Mouse (Mus musculus) embryonic facial prominence, embryonic 10.5 days (tissue): ENCODE results near the gene Fam193b. TPM values are rescaled to one million over a fixed set of nuclear protein-coding genes. Genes with fewer than 3 reads are reported as not detected.

Source experiments
- DNase-seq: peaks from one replicate; pipeline ENCODE4 v3.0.0-alpha.2; 2017; ENCODE audit warnings: low spot score
- H3K27ac ChIP-seq: fragments of 300-500 bp; sonication (generic); replicated peaks from 2 replicates; pipeline ENCODE4 v1.5.1; 2016; ENCODE audit warnings: mild to moderate bottlenecking
- H3K27me3 ChIP-seq: fragments of 300-500 bp; sonication (generic); replicated peaks from 2 replicates; pipeline ENCODE4 v1.6.1; 2016; ENCODE audit warnings: low read depth, mild to moderate bottlenecking; ENCODE audit not compliant: poor library complexity, severe bottlenecking
- H3K36me3 ChIP-seq: fragments of 300-500 bp; sonication (generic); replicated peaks from 2 replicates; pipeline ENCODE4 v1.6.1; 2016; ENCODE audit warnings: mild to moderate bottlenecking, moderate library complexity
- H3K4me1 ChIP-seq: fragments of 300-500 bp; sonication (generic); 2 replicates; pipeline ENCODE4 v1.6.1; 2016
- H3K4me3 ChIP-seq: fragments of 300-500 bp; sonication (generic); 2 replicates; pipeline ENCODE4 v1.5.1; 2016; ENCODE audit warnings: mild to moderate bottlenecking, moderate library complexity
- H3K9me3 ChIP-seq: fragments of 300-500 bp; sonication (generic); 2 replicates; pipeline ENCODE4 v1.6.1; 2016; ENCODE audit warnings: mild to moderate bottlenecking
- WGBS: fragments of 180-500 bp; shearing (Covaris S2); methylation state at CpG from one replicate; pipeline ENCODE4 v1.1.7; 2016; 5-methylcytosine and 5-hydroxymethylcytosine counted together
- microRNA-seq: library from miRNA; unstranded; fragments of <30 nt; microRNA quantifications from one replicate; pipeline ENCODE4, GENCODE M21; 2017
- polyA plus RNA-seq: library from polyadenylated mRNA; unstranded; fragments of >200 nt; fragmentation: Nextera tagmentation; extraction: Ambion mirVana; gene quantifications from 2 replicates; pipeline ENCODE4 v1.2.1, GENCODE M21; 2016

Fam193b gene
- polyA plus RNA-seq, 1 experiment from 2014 or later = 62.7 TPM

- H3K9me3 ChIP-seq = no peaks in the 10 kb centered on the region
- H3K36me3 ChIP-seq = peaks cover 98% of the 10 kb centered on the region
- H3K27me3 ChIP-seq = no peaks in the 10 kb centered on the region
- no peak for DNase-seq
- H3K4me3 ChIP-seq = no peak overlapping the region
- H3K4me1 ChIP-seq = 0 out of 2 replicates have a peak, but pooled peaks cover 6% of the 10 kb centered on the region
- WGBS = 92% methylated on average over 8 of the region's 8 CpGs
- no peak overlapping the region for H3K27ac ChIP-seq
Observed at GRCm38 (mm10) chr13:55502405-55502804, 68.5 kb downstream of the Fam193b start.

- DNase-seq = no peak
- Histone ChIP-seq H3K27me3 (no peaks in the 10 kb centered on the region), H3K36me3 (peaks cover 88% of the 10 kb centered on the region), H3K4me1 (peaks cover 18% of the 10 kb centered on the region), H3K4me3 (no peak overlapping the region), H3K9me3 (no peaks in the 10 kb centered on the region), H3K27ac (no peak overlapping the region)
- 80% methylated on average over 10 of the region's 10 CpGs for WGBS
Observed at GRCm38 (mm10) chr13:55500575-55500974, 70.3 kb downstream of the Fam193b start.

DNA sequence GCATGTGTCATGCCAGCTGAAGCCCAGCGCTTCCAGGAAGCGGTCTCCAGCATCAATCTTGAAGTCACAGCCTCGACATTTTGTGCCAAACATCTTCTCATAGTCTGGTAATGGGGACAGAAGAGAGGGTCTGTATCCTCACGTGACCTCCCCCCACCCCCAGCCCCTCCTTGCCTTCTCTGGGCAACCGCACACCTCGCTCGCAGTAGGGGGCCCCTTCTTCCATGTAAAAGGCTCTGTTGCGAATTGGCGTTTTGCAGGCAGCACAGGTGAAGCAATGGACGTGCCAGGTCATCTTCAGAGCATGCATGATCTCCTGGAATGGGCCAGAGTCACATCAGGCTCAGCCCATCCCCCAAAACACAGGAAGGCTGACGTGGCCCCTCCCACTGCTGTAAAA is 72.0 kb downstream of the Fam193b start:
- no peak for DNase-seq
- 58% methylated on average over 11 of the region's 11 CpGs for WGBS
- Histone ChIP-seq H3K27ac (no peak overlapping the region), H3K4me1 (peaks cover 34% of the 10 kb centered on the region), H3K4me3 (no peak overlapping the region), H3K9me3 (no peaks in the 10 kb centered on the region), H3K36me3 (peaks cover 71% of the 10 kb centered on the region), H3K27me3 (peaks cover 2% of the 10 kb centered on the region; the same call in 1 of the 2 replicates)

- DNase-seq = no peak
- H3K27ac ChIP-seq = no peak overlapping the region
- WGBS = 89% methylated on average over 6 of the region's 6 CpGs
- no peak overlapping the region for H3K4me3 ChIP-seq
- H3K9me3 ChIP-seq = no peaks in the 10 kb centered on the region
- H3K36me3 ChIP-seq = peaks cover 49% of the 10 kb centered on the region
- peaks cover 35% of the 10 kb centered on the region for H3K4me1 ChIP-seq
- peaks cover 7% of the 10 kb centered on the region; the same call in 1 of the 2 replicates for H3K27me3 ChIP-seq
Observed at GRCm38 (mm10) chr13:55496661-55497060, 74.3 kb downstream of the Fam193b start.

GRCm38 (mm10) chr13:55495702-55496101 is 75.2 kb downstream of the Fam193b start:
- H3K9me3 ChIP-seq = no peaks in the 10 kb centered on the region
- H3K27me3 ChIP-seq = peaks cover 7% of the 10 kb centered on the region; the same call in 1 of the 2 replicates
- 43% methylated on average over 4 of the region's 4 CpGs for WGBS
- peaks cover 39% of the 10 kb centered on the region for H3K36me3 ChIP-seq
- peak; percentile 38 for DNase-seq
- no peak overlapping the region for H3K27ac ChIP-seq
- H3K4me1 ChIP-seq = peaks cover 35% of the 10 kb centered on the region
- H3K4me3 ChIP-seq = no peak overlapping the region

DNA sequence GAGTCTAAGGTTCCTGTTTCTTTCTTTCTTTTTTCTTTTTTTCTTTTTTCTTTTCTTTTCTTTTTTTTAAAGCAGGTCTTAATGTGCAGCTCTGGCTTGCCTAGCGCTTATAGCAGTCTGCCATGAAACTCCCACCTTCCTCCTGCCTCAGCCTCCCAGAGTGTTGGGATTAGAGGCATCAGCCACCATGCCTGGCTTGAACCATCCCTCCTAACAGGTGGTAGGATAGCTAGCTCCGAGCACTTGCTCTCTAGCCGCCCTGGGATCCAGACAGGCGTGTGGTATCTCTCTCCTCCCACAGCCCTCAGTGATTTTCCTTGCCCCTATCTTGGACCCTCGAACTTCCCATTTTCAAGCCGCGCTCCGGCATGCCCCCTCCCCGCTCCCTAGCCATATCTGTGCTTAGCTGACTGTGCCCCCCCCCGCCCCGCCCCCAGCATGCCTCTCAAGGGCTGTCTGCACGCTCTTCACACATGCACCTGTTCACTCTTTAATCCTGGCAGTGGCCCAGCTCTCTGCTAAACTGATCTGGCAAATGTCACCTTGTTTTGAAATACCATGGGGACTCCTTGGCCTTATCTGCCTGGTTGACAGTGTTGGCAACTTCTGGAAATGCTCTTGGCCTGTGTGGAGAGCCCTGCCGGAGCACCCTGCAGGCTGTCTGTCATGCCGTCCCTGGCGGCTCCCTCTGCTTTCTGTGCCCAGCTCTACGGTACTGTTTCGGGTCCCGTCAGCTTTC is 75.9 kb downstream of the Fam193b start:
- Histone ChIP-seq H3K9me3 (no peaks in the 10 kb centered on the region), H3K27me3 (peaks cover 7% of the 10 kb centered on the region; the same call in 1 of the 2 replicates), H3K4me3 (no peak overlapping the region), H3K4me1 (peaks cover 35% of the 10 kb centered on the region), H3K27ac (no peak overlapping the region), H3K36me3 (peaks cover 33% of the 10 kb centered on the region)
- WGBS = 27% methylated on average over 18 of the region's 18 CpGs
- no peak for DNase-seq

DNA sequence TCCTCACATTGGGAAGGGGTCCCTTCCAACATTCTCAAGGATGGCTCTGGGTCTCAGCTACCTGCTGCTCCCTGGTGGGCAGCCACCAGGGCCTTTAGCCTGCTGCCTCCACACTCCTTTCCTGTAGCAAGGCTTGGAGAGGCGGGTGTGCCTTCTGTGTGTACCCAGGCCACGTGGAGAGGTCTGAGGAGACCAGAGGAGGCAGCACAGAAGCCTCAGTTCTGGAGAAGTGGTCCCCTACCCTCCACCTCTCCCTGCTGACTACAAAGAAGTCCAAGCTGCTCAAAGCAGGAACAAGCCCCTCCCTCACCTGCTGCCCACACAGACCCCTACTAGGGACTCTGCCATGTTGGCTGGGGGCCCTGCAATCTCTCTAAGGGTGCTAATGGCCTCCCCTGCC is 76.7 kb downstream of the Fam193b start:
- Histone ChIP-seq H3K4me1 (peaks cover 35% of the 10 kb centered on the region), H3K9me3 (no peaks in the 10 kb centered on the region), H3K27ac (no peak overlapping the region), H3K36me3 (peaks cover 26% of the 10 kb centered on the region), H3K4me3 (no peak overlapping the region), H3K27me3 (peaks cover 7% of the 10 kb centered on the region; the same call in 1 of the 2 replicates)
- 33% methylated on average over 2 of the region's 2 CpGs for WGBS
- DNase-seq = no peak

Small RNAs within 50 kb of the gene (microRNA-seq; reads per million reads assigned to microRNA genes)
- 2.4 reads per million for gene Mir6945

Other genes starting within 250 kb of the Fam193b start
- gene Rab24, start 249.2 kb downstream of the Fam193b start, polyA plus RNA-seq = 70.4 and 73.3 TPM in 2 replicates
- 20.5 and 20.9 TPM in 2 replicates for gene Mxd3, start 241.3 kb downstream of the Fam193b start, polyA plus RNA-seq
- gene Lman2, start 208.3 kb downstream of the Fam193b start, polyA plus RNA-seq = 101 and 110 TPM in 2 replicates
- 0.54 and 0.97 TPM in 2 replicates for gene Rgs14, start 201.4 kb downstream of the Fam193b start, polyA plus RNA-seq
- not detected in 2 replicates for gene Slc34a1, start 172.9 kb downstream of the Fam193b start, polyA plus RNA-seq
- not detected in 2 replicates for gene Pfn3, start 155.9 kb downstream of the Fam193b start, polyA plus RNA-seq
- gene F12, start 144.3 kb downstream of the Fam193b start, polyA plus RNA-seq = 0.13 TPM in 1 of 2 replicates, not detected in the other
- 65.2 and 65.6 TPM in 2 replicates for gene Grk6, start 126.0 kb downstream of the Fam193b start, polyA plus RNA-seq
- 0.54 TPM in 2 replicates for gene Prr7, start 106.9 kb downstream of the Fam193b start, polyA plus RNA-seq
- gene Dbn1, start 83.0 kb downstream of the Fam193b start, polyA plus RNA-seq = 412 and 419 TPM in 2 replicates
- gene Pdlim7, start 57.4 kb downstream of the Fam193b start, polyA plus RNA-seq = 209 and 215 TPM in 2 replicates
- 3.6 and 4.2 TPM in 2 replicates for gene Dok3, start 41.8 kb downstream of the Fam193b start, polyA plus RNA-seq
- gene Ddx41, start 34.5 kb downstream of the Fam193b start, polyA plus RNA-seq = 90.0 and 93.5 TPM in 2 replicates
- 120 and 121 TPM in 2 replicates for gene Tmed9, start 2.6 kb upstream of the Fam193b start, polyA plus RNA-seq
- gene B4galt7, start 28.8 kb upstream of the Fam193b start, polyA plus RNA-seq = 30.1 and 32.0 TPM in 2 replicates
- 52.6 and 53.6 TPM in 2 replicates for gene Caml, start 51.9 kb upstream of the Fam193b start, polyA plus RNA-seq
- 44.7 and 47.4 TPM in 2 replicates for gene Ddx46, start 63.9 kb upstream of the Fam193b start, polyA plus RNA-seq
- 55.5 and 60.7 TPM in 2 replicates for gene B230219D22Rik, start 122.0 kb upstream of the Fam193b start, polyA plus RNA-seq
- gene Txndc15, start 143.5 kb upstream of the Fam193b start, polyA plus RNA-seq = 65.1 and 68.0 TPM in 2 replicates
- gene Pcbd2, start 156.2 kb upstream of the Fam193b start, polyA plus RNA-seq = 36.3 and 43.7 TPM in 2 replicates
- gene Catsper3, start 213.4 kb upstream of the Fam193b start, polyA plus RNA-seq = not detected in 2 replicates